Mouse (Mus musculus) small intestine, adult 2 months (tissue): ENCODE results near the gene Arrdc4. TPM values are rescaled to one million over a fixed set of nuclear protein-coding genes. Genes with fewer than 3 reads are reported as not detected.

Experiments
- H3K27ac ChIP-seq: fragments of 200-500 bp; 2 replicates; pipeline ENCODE4 v1.5.1; 2012; ENCODE audit warnings: low read depth, low read length, control low read depth, inconsistent platforms; ENCODE audit not compliant: insufficient read depth
- H3K27me3 ChIP-seq: fragments of 200-500 bp; 2 replicates; pipeline ENCODE4 v1.6.1; 2012; ENCODE audit warnings: mild to moderate bottlenecking, moderate library complexity, low read length, inconsistent platforms; ENCODE audit not compliant: control insufficient read depth, insufficient read depth
- H3K36me3 ChIP-seq: fragments of 200-500 bp; 2 replicates; pipeline ENCODE4 v1.6.1; 2012; ENCODE audit warnings: mild to moderate bottlenecking, low read length, control low read depth, inconsistent platforms; ENCODE audit not compliant: control insufficient read depth, insufficient read depth
- H3K4me1 ChIP-seq: fragments of 200-500 bp; 2 replicates; pipeline ENCODE4 v1.6.1; 2012; ENCODE audit warnings: low read length, inconsistent platforms, mixed read lengths; ENCODE audit not compliant: control insufficient read depth, insufficient read depth, insufficient read length
- H3K4me3 ChIP-seq: fragments of 200-500 bp; 2 replicates; pipeline ENCODE4 v1.5.1; 2012; ENCODE audit warnings: low read depth, mild to moderate bottlenecking, control low read depth, inconsistent platforms, low read length, moderate library complexity
- CTCF ChIP-seq: fragments of 200-500 bp; IDR thresholded peaks from 2 replicates; pipeline ENCODE4 v1.5.1; 2012; ENCODE audit warnings: low read depth, mild to moderate bottlenecking, control low read depth, inconsistent platforms, low read length, moderate library complexity, mixed read lengths; ENCODE audit not compliant: insufficient replicate concordance, insufficient read length; ENCODE audit errors: extremely low read depth
- POLR2A ChIP-seq: fragments of 200-500 bp; IDR thresholded peaks from 2 replicates; pipeline ENCODE4 v1.6.1; 2012; ENCODE audit warnings: low read depth, mild to moderate bottlenecking, control low read depth, inconsistent platforms, low read length, moderate library complexity
- WGBS: fragments of 180-500 bp; shearing (Covaris S2); methylation state at CpG from one replicate; pipeline ENCODE4 v1.1.7; 2018; 5-methylcytosine and 5-hydroxymethylcytosine counted together
- polyA plus RNA-seq: library from polyadenylated mRNA; depleted of rRNA; stranded (reverse); fragments of >200 nt; gene quantifications from 2 replicates; pipeline ENCODE4 v1.2.3, GENCODE M21; 2012

Gene Arrdc4
- polyA plus RNA-seq, 1 experiment, result 21.3 TPM

DNA sequence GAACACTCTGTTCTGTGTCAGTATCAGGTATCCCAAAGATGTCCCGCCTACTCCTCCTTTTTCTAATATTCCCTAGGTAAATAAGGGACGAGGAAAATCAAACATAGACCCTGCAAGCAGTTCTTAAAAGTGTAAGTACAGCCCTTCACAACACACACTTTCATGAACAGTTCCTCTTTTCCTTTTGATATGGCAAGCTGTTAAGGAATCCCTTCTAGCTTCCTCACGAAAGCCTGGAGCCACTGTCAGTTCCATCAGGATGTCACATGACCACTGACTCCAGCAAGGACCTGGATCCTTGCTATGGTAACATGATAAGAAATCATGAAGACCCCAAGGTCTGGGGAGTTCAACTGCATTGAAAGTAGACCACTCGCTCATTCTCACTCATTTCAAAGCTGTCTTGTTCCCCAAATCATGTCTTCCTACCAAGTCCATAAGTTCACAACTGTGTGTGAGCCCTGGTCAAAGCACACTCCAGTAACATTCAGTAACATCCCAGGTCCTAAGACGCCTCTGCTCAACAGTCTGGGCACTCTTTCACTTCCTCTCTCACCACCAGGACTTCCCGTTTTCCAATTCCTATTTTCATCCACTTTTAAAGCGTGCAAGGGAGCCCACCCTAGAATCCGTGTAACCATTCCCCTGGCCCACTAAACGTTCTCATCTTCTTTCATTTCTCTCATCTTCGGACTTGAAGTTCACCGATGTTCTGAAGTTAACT, 10.2 kb downstream of the Arrdc4 start:
- Histone ChIP-seq H3K4me1 (no peaks in the 10 kb centered on the region), H3K36me3 (peaks cover 57% of the 10 kb centered on the region), H3K4me3 (no peak overlapping the region), H3K27me3 (no peaks in the 10 kb centered on the region), H3K27ac (no peak overlapping the region)
- WGBS, result 83% methylated on average over 11 of the region's 11 CpGs
- no peak for TF ChIP-seq POLR2A
- TF ChIP-seq CTCF, result no peak

DNA sequence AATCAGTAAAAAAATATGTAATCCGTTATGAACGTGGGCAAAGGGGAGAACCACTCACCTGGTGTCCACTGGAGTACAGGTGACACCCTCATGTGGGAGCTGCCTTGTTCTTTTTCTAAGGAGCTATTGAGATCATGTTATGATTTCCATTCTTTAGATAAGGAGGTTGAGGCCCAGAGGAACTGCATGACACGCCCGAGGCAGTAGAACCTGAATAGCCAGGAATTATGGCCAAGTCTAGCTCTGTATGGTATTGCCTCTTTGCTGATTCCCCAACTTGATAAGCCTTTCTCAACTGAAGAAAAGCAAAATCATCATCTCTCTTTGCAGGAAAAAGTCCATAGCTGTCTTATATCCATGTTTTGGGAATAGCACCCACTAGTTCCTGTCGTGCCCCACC, 22.7 kb downstream of the Arrdc4 start:
- Histone ChIP-seq H3K4me3 (no peak overlapping the region), H3K4me1 (peaks cover 5% of the 10 kb centered on the region; the same call in 1 of the 2 replicates), H3K27me3 (no peaks in the 10 kb centered on the region), H3K36me3 (no peaks in the 10 kb centered on the region), H3K27ac (no peak overlapping the region)
- WGBS, result 32% methylated on average over 5 of the region's 5 CpGs
- no peak for TF ChIP-seq POLR2A
- TF ChIP-seq CTCF, result no peak

GRCm38 (mm10) chr7:68724711-68725110, 24.3 kb downstream of the Arrdc4 start:
- peaks cover 7% of the 10 kb centered on the region; the same call in 1 of the 2 replicates for H3K4me1 ChIP-seq
- WGBS, result 42% methylated on average over 7 of the region's 7 CpGs
- TF ChIP-seq CTCF (no peak), POLR2A (no peak)
- H3K4me3 ChIP-seq, result no peak overlapping the region
- no peaks in the 10 kb centered on the region for H3K27me3 ChIP-seq
- H3K36me3 ChIP-seq, result no peaks in the 10 kb centered on the region
- no peak overlapping the region for H3K27ac ChIP-seq

DNA sequence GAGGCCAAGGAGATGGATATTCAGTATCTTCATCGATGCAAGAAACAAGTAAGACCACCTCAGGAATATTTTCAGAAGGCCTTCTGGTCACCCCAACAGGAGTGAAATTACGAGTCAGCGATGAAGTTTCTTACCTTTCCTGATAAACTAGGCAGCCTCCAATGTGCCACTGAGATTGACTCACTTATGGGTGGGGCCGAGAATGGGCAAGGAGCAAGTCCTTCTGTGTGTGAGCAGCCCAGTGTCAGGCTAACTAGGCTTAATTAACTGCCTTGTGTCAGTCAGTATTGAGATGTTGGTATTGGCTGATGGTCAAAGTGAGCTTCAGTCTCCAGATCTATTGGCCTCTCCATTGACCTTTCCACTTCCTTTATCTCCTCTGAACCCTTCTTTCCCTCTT, 27.5 kb downstream of the Arrdc4 start:
- Histone ChIP-seq H3K4me1 (peaks cover 24% of the 10 kb centered on the region; the same call in 1 of the 2 replicates), H3K4me3 (no peak overlapping the region), H3K36me3 (no peaks in the 10 kb centered on the region), H3K27me3 (no peaks in the 10 kb centered on the region), H3K27ac (no peak overlapping the region)
- WGBS, result 55% methylated on average over 4 of the region's 4 CpGs
- no peak for TF ChIP-seq CTCF
- no peak for TF ChIP-seq POLR2A

DNA sequence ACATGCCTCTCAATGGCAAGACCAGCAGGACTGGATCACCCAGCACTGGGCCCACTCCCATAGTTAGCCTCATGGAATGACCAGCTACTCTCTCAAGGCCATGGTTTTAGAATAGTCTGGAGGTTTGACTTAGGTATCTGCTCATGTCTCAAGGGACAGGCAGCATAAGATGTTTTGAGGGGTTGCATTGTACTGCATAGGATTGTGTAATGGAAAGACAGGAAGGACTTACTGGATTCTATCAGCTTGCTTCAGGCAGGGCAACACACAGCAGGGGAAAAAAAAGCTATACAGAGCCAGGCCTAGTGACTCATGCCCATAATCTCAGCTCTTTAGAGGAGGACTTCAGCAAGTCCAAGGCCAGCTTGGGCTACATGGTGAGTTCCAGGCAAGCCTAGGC, 31.1 kb downstream of the Arrdc4 start:
- H3K4me1 ChIP-seq, result peaks cover 21% of the 10 kb centered on the region
- no peaks in the 10 kb centered on the region for H3K27me3 ChIP-seq
- H3K27ac ChIP-seq, result peak overlapping the region; percentile 0; the same call in 1 of the 2 replicates
- no peak for TF ChIP-seq CTCF
- TF ChIP-seq POLR2A, result no peak
- no peaks in the 10 kb centered on the region for H3K36me3 ChIP-seq
- no peak overlapping the region for H3K4me3 ChIP-seq

GRCm38 (mm10) chr7:68717498-68717897, 31.5 kb downstream of the Arrdc4 start:
- no peak for TF ChIP-seq CTCF
- no peak for TF ChIP-seq POLR2A
- Histone ChIP-seq H3K36me3 (no peaks in the 10 kb centered on the region), H3K27me3 (no peaks in the 10 kb centered on the region), H3K27ac (peak overlapping the region; percentile 0; the same call in 1 of the 2 replicates), H3K4me1 (peaks cover 22% of the 10 kb centered on the region), H3K4me3 (no peak overlapping the region)
- 4% methylated on average over 10 of the region's 10 CpGs for WGBS

- H3K27me3 ChIP-seq, result no peaks in the 10 kb centered on the region
- no peak overlapping the region for H3K27ac ChIP-seq
- peaks cover 22% of the 10 kb centered on the region for H3K4me1 ChIP-seq
- H3K36me3 ChIP-seq, result no peaks in the 10 kb centered on the region
- H3K4me3 ChIP-seq, result no peak overlapping the region
- 60% methylated on average over 8 of the region's 8 CpGs for WGBS
- no peak for TF ChIP-seq POLR2A
Observed at GRCm38 (mm10) chr7:68716926-68717325, 32.1 kb downstream of the Arrdc4 start.
